Comparison of ENCODE assay signal across 26 mouse cellular contexts in the genomic region with DNA sequence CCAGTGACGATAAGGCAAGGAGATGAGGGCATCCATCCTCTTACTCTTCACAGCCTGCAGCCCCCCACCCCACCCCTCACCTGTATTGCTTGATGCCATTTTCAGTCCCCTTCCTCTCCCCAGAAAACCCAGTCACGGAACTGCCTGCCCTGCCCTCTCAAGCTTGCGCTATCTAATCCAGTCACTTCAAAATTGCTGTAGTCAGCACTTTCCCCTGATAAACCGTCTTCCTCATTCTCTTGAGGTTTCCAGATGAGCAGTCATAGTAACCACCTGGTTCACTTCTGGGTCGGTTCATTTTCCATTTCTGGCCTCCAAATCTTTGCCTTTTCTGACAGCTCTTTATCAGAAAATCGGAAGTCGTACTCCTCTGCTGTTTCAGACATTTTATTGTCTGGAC. TPM values are rescaled to one million over a fixed set of nuclear protein-coding genes. Genes with fewer than 3 reads are reported as not detected.
DNase-seq lines count a peak whose midpoint lies in the region; ATAC-seq and TF ChIP-seq lines count a peak whose summit lies in the region.
"Had no signal": no experiment of that assay in that cellular context is flagged by ENCODE, and none has a peak within 500 bp of the region (broad histone marks: within the 10 kb centered on the region; RNA-seq: fewer than 3 reads in every experiment).

No protein-coding gene starts in this region.

- H3K4me2 ChIP-seq in midbrain, postnatal 0 days (ENCODE audit: low read depth, low read length, poor library complexity, severe bottlenecking), result no peak overlapping the region
- H3K4me2 ChIP-seq: embryonic facial prominence, embryonic 15.5 days; heart, embryonic 11.5 days; hindbrain, embryonic 14.5 days; liver, embryonic 15.5 days; midbrain, embryonic 12.5 days had no signal

- H3K9me3 ChIP-seq in midbrain, postnatal 0 days (ENCODE audit: low read length), result no peaks in the 10 kb centered on the region
- H3K9me3 ChIP-seq: embryonic facial prominence, embryonic 15.5 days; forebrain, embryonic 10.5 days; G1E; liver, embryonic 15.5 days; midbrain, embryonic 12.5 days had no signal

- H3K27ac ChIP-seq in midbrain, postnatal 0 days (ENCODE audit: low read depth, low read length), result no peak overlapping the region
- H3K27ac ChIP-seq: embryonic facial prominence, embryonic 15.5 days; forebrain, embryonic 10.5 days; hindbrain, embryonic 14.5 days; liver, embryonic 15.5 days; midbrain, embryonic 12.5 days had no signal

- WGBS in midbrain, postnatal 0 days, result 83% methylated on average over 7 of the region's 7 CpGs

- no peaks in the 10 kb centered on the region for H3K36me3 ChIP-seq in midbrain, postnatal 0 days (ENCODE audit: insufficient read depth, low read length)
- H3K36me3 ChIP-seq: embryonic facial prominence, embryonic 15.5 days; forebrain, embryonic 10.5 days; G1E; liver, embryonic 15.5 days; midbrain, embryonic 12.5 days had no signal

- peak; percentile 17 to 24 for DNase-seq in heart, adult 18-20 months
- no peak for DNase-seq in heart, adult 11 months
- DNase-seq in thymus, postnatal 14 days, result peak; percentile 20
- no peak for DNase-seq in thymus, postnatal 0 days (ENCODE audit: low spot score)
- peak; percentile 28 for DNase-seq in induced T-regulatory cell, adult 2 months (ENCODE audit: low read depth)
- DNase-seq in right cerebral cortex, postnatal 14 days, result no peak
- DNase-seq in midbrain, postnatal 0 days (ENCODE audit: low spot score), result no peak
- DNase-seq: cerebellum, adult 11 months; cerebellum, postnatal 14 days; embryo, embryonic 11 days; gastrocnemius, postnatal 10 days; heart, postnatal 14 days; kidney, adult 8-10 months; kidney, postnatal 36 days; layer of hippocampus, adult 9-11 months; lung, postnatal 14 days; right cerebral cortex, postnatal 4 days had no signal

- no peak overlapping the region for H3K9ac ChIP-seq in midbrain, postnatal 0 days (replicated peaks; ENCODE audit: low read length, poor library complexity, severe bottlenecking)
- H3K9ac ChIP-seq: embryonic facial prominence, embryonic 15.5 days; hindbrain, embryonic 14.5 days; liver, embryonic 15.5 days; midbrain, embryonic 12.5 days had no signal

- no peak for TF ChIP-seq CTCF in midbrain, postnatal 0 days (IDR thresholded peaks at IDR 0.05)

- ATAC-seq in midbrain, postnatal 0 days (ENCODE audit: low FRiP score), result no peak
- no peak for ATAC-seq in megakaryocyte-erythroid progenitor cell, adult 5-6 weeks (replicated peaks; ENCODE audit: low FRiP score, low TSS enrichment, poor library complexity, severe bottlenecking)

- H3K4me3 ChIP-seq in midbrain, postnatal 0 days (ENCODE audit: low read depth, low read length), result no peak overlapping the region
- H3K4me3 ChIP-seq: embryonic facial prominence, embryonic 15.5 days; forebrain, embryonic 10.5 days; liver, embryonic 15.5 days; midbrain, embryonic 12.5 days had no signal

- no peaks in the 10 kb centered on the region for H3K27me3 ChIP-seq in midbrain, postnatal 0 days (ENCODE audit: insufficient read depth, low read length)
- H3K27me3 ChIP-seq: embryonic facial prominence, embryonic 15.5 days; midbrain, embryonic 12.5 days had no signal

- no peaks in the 10 kb centered on the region for H3K4me1 ChIP-seq in midbrain, postnatal 0 days (ENCODE audit: insufficient read depth, low read length)
- H3K4me1 ChIP-seq: embryonic facial prominence, embryonic 15.5 days; liver, embryonic 15.5 days had no signal

RNA-seq across cellular contexts. Expression of a gene that starts 10.2 kb away (rescaled TPM):
- 10 to 100 TPM; 60.9 to 62.9 TPM for total RNA-seq in heart, adult 18-20 months (2021)
- polyA plus RNA-seq in thymus, postnatal 0 days (2015; fragmentation: Nextera tagmentation; extraction: Ambion mirVana), result 29.1 and 33.6 TPM in 2 replicates
- total RNA-seq in midbrain, postnatal 0 days (2014; rRNA removed), result 9.5 and 13.8 TPM in 2 replicates
- polyA plus RNA-seq in midbrain, postnatal 0 days (2015; fragmentation: Nextera tagmentation; extraction: Ambion mirVana), result 15.0 and 15.4 TPM in 2 replicates
- total RNA-seq in megakaryocyte-erythroid progenitor cell, adult 5-6 weeks (2014; fragmentation: Nextera tagmentation), result 18.6 and 22.5 TPM in 2 replicates
- 10.5 and 16.5 TPM in 2 replicates for total RNA-seq in megakaryocyte-erythroid progenitor cell, adult 5-6 weeks (2017)

RNA-seq across cellular contexts. Expression of a gene that starts 19.9 kb away (rescaled TPM):
- 1 to 10 TPM; 3.1 to 5.0 TPM for total RNA-seq in heart, adult 18-20 months (2021)
- 1.5 and 1.6 TPM in 2 replicates for polyA plus RNA-seq in thymus, postnatal 0 days (2015; fragmentation: Nextera tagmentation; extraction: Ambion mirVana)
- 0.38 and 1.4 TPM in 2 replicates for total RNA-seq in midbrain, postnatal 0 days (2014; rRNA removed)
- polyA plus RNA-seq in midbrain, postnatal 0 days (2015; fragmentation: Nextera tagmentation; extraction: Ambion mirVana), result 2.0 and 2.2 TPM in 2 replicates
- not detected in 2 replicates for total RNA-seq in megakaryocyte-erythroid progenitor cell, adult 5-6 weeks (2014; fragmentation: Nextera tagmentation)
- total RNA-seq in megakaryocyte-erythroid progenitor cell, adult 5-6 weeks (2017), result not detected in 2 replicates

RNA-seq across cellular contexts. Expression of a gene that starts 38.3 kb away (rescaled TPM):
- not detected for total RNA-seq in heart, adult 18-20 months (2021)
- 0.14 TPM in 1 of 2 replicates, not detected in the other for polyA plus RNA-seq in thymus, postnatal 0 days (2015; fragmentation: Nextera tagmentation; extraction: Ambion mirVana)
- not detected in 2 replicates for total RNA-seq in midbrain, postnatal 0 days (2014; rRNA removed)
- 0.20 TPM in 1 of 2 replicates, not detected in the other for polyA plus RNA-seq in midbrain, postnatal 0 days (2015; fragmentation: Nextera tagmentation; extraction: Ambion mirVana)
- not detected in 2 replicates for total RNA-seq in megakaryocyte-erythroid progenitor cell, adult 5-6 weeks (2014; fragmentation: Nextera tagmentation)
- not detected in 2 replicates for total RNA-seq in megakaryocyte-erythroid progenitor cell, adult 5-6 weeks (2017)
- total RNA-seq: G1E; gastrocnemius, postnatal 10 days; heart, postnatal 14 days; left cerebral cortex, postnatal 14 days had no signal
- polyA plus RNA-seq: embryonic facial prominence, embryonic 15.5 days; G1E; hindbrain, embryonic 14.5 days; midbrain, embryonic 12.5 days had no signal

RNA-seq across cellular contexts. Expression of a gene that starts 56.6 kb away (rescaled TPM):
- 100 to 1,000 TPM; 275 to 331 TPM for total RNA-seq in heart, adult 18-20 months (2021)
- polyA plus RNA-seq in thymus, postnatal 0 days (2015; fragmentation: Nextera tagmentation; extraction: Ambion mirVana), result 268 and 290 TPM in 2 replicates
- total RNA-seq in midbrain, postnatal 0 days (2014; rRNA removed), result 65.2 and 79.8 TPM in 2 replicates
- polyA plus RNA-seq in midbrain, postnatal 0 days (2015; fragmentation: Nextera tagmentation; extraction: Ambion mirVana), result 102 and 105 TPM in 2 replicates
- total RNA-seq in megakaryocyte-erythroid progenitor cell, adult 5-6 weeks (2014; fragmentation: Nextera tagmentation), result 136 and 183 TPM in 2 replicates
- total RNA-seq in megakaryocyte-erythroid progenitor cell, adult 5-6 weeks (2017), result 72.9 and 78.5 TPM in 2 replicates

Comparison
In these comparisons a context has a peak if more than half of its experiments do, and no peak if none do; other contexts are left out.
1. DNase-seq: peak in heart, adult 18-20 months (2 of 2), thymus, postnatal 14 days (single experiment) and induced T-regulatory cell, adult 2 months (single experiment); none in heart, adult 11 months (single experiment), thymus, postnatal 0 days (single experiment), right cerebral cortex, postnatal 14 days (single experiment) and midbrain, postnatal 0 days (single experiment).